Mouse (Mus musculus): ENCODE results near the gene B230217C12Rik.
"Not testable (repeated sequence)": the region's sequence is repeated elsewhere in the genome, so short reads cannot be mapped to it uniquely, and the experiment has no call there.

The B230217C12Rik gene

GRCm38 (mm10) chr11:97825971-97826370 lies 14.6 kb upstream of the B230217C12Rik start:
- no peak for DNase-seq (ENCODE audit: low spot score in 2 of 2)

GRCm38 (mm10) chr11:97826414-97826813 lies 14.2 kb upstream of the B230217C12Rik start:
- no peak for DNase-seq (ENCODE audit: low spot score in 2 of 2)

- no peak for DNase-seq (ENCODE audit: low spot score in 2 of 2)
These were observed 12.9 kb upstream of the B230217C12Rik start for GRCm38 (mm10) chr11:97827654-97828053.

DNA sequence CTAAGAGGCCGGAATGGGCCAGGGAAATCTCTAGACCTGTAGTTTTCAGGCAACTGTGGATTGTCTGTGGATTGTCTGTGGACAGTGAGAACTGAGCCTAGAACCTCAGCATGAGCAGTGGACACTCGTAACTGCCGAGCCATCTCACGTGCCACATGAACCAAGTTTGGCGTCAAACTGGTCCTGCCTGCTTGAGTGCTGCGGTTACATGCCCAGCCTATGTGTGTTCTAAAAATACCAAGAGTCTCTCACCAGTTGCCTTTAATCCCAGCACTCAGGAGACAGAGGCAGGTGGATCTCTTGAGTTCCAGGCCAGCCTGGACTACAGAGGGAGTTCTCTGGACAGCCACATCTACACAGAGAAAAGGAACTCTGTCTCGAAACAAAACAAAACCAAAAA lies 11.2 kb upstream of the B230217C12Rik start:
- no peak for DNase-seq (ENCODE audit: low spot score in 2 of 2)

- DNase-seq (ENCODE audit: low spot score in 2 of 2): peak in 1 of 2 experiments; percentile 35
These were observed 10.6 kb upstream of the B230217C12Rik start for GRCm38 (mm10) chr11:97829913-97830476.

DNA sequence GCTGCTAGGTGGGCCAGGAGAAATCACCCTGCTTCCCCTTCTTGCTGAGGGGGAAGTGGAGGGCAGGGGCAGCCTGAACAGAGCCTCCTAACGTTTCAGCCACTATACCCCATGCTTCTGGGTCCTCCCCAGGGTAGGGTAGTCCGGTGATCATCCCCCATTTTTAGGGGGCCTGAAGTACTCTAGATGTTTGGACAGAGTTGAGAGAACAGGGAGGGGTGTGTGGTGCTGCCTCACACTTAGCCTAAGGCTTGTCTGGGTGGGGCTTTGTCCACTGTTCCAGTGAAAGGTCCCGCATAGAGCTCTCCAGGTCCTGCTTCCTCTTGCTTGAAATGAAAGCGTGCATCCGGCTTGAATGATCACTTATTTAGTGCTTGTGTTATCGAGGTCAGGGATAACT lies 10.1 kb upstream of the B230217C12Rik start:
- no peak for DNase-seq (ENCODE audit: low spot score in 2 of 2)

DNA sequence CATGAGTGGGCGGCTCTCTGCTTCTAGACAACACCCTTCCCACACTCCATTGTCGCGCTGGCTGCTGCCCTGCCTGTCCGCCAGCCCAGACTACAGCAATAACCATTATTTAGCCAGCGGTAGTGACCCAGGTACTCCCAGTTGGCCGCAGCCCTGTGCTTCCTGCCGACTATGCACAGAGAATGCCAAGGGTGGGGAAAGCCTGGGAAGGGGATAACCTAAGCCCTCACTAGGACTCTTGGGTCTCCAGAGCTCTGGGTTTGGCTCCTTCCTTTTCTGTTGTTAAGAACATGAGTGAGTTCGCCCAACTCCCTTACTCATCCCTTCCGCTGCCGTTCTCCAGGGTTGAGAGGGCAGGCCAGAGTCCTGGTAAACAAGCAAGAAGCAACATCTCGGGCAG lies 8.6 kb upstream of the B230217C12Rik start:
- DNase-seq (ENCODE audit: low spot score in 2 of 2): no peak

DNA sequence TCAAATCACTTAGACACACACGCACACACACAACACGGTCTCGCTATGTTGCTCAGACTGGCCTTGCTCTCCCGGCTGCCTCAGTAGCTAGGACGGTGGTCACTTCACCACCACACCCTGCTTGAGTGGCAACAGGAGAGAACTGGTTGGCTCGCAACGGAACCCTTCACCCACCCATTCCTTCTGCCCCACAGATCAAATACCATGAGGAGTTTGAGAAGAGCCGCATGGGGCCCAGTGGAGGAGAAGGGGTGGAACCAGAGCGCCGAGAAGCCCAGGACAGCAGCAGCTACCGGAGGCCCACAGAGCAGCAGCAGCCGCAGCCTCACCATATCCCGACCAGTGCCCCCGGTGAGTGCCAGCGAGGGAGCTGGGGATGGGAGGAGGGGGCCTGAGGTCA lies 7.2 kb upstream of the B230217C12Rik start:
- DNase-seq (ENCODE audit: low spot score in 2 of 2): no peak

DNA sequence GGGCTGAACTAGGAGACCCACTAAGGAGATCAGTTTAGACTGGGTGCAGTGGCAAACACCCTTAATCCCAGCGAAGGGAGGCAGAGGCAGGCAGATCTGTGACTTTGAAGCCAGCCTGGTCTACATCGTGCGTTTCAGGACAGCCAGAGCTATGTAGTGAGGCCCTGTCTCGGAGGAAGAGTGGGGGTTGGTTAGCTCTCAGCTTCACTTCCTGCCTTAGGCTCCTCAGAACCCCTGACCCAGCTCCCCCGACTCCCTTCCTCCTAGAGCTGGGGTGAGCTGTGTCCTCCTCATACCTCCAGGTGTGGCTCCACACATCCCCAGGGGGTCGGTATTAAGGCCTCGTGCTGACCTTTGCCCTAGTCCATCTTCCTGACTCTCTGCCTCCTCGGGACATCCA lies 4.0 kb upstream of the B230217C12Rik start:
- no peak for DNase-seq (ENCODE audit: low spot score in 2 of 2)

GRCm38 (mm10) chr11:97837051-97837450 lies 3.5 kb upstream of the B230217C12Rik start:
- DNase-seq (ENCODE audit: low spot score in 2 of 2): not testable (repeated sequence)

DNA sequence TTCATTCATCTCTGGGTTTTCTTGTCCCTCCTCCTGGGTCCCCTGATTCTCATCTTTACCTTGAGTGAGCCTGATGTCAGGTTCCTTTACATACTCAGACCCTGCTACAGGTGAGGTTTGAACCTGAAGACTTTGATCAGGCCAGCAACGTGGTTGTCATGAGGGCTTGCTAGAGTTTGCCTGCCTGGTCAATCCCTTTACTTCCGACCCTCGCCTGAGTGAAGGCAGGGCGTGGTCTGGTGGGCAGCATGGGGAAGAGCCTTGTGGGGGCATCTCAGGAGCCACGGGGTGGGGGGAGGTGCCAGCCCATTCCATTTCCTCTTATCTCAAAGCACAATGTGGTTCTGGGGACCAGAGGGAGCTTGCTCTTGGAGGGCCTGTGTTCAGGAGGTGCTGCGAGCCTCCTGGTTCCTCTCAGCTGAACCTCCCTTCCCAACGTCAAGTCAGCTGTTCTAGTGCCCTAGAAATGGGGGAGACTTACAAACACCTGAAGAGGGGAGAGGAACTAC lies 2.9 kb upstream of the B230217C12Rik start:
- DNase-seq (ENCODE audit: low spot score in 2 of 2): no peak

- no peak for DNase-seq (ENCODE audit: low spot score in 2 of 2)
These were observed 1.7 kb upstream of the B230217C12Rik start for GRCm38 (mm10) chr11:97838779-97839440.

GRCm38 (mm10) chr11:97839441-97840134 lies 992 bp upstream of the B230217C12Rik start:
- DNase-seq (ENCODE audit: low spot score in 2 of 2): no peak

DNA sequence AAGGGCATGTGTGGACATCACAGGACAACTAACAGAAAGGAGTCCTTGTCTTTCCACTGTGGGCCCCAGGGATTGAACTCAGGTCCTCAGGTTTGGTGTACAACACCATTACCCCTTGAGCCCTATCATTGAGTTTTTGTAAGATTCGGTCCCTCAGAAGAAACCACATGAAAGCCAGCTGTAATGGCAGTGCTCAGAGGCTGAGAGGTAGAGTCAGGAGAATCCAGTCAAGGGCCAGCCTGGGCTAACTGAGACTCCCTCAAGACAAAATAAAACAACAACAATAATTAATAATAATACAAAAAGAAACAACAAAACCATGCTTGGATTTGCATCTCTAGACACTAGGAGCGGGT lies 467 bp upstream of the B230217C12Rik start:
- DNase-seq (ENCODE audit: low spot score in 2 of 2): no peak

DNA sequence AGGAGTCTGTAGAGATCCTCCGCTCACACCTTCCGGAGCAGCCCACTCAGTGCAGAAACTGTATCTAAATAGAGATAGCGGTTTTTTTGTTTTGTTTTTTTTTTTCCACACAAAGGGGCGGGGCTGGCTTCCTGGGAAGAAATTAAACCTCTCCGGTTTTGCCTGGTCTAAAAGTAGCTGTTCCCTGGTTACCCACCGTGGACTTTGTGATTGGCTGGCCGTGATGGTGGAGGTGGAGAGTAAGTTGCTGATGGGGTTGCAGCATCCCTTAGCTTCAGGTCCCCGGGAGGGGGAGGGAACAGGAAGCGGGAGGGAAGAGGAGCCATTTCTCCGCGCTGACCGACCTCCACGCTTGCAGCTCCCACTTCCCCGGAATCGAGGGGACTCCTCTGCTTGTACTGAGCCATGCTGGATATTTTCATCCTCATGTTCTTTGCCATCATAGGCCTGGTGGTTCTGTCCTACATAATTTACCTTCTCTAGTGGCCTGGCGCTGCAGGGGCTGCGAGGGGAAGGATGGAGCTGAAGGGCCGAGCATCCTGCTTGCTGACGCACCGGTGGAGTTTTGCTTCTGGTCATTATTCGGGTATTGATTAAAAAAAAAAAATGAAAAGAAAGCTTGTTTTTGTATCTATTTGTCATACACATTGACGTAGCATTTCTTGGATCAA lies 546 bp downstream of the B230217C12Rik start:
- DNase-seq (ENCODE audit: low spot score in 2 of 2): no peak

DNA sequence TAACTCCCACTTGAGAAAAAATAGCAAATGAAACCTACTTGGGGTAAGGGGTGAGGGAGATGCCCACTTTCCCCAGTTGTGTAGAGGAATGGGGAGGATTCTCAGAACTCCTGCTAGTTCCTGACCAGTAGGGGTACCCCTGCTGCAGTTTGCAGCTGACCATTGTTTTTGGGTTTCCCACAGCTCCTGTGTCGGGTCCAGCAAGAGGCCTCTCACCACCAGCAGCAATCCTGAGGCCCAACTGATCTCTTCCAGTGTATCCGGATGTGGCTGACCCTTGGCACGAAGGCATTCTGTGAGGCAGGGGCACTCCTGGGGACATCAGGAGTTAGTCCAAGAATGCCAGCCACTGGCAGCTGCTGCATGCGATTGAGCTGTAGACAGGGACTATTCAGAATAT lies 1.4 kb downstream of the B230217C12Rik start:
- DNase-seq (ENCODE audit: low spot score in 2 of 2): no peak

GRCm38 (mm10) chr11:97850367-97850766 lies 9.8 kb downstream of the B230217C12Rik start:
- no peak for DNase-seq (ENCODE audit: low spot score in 2 of 2)

DNA sequence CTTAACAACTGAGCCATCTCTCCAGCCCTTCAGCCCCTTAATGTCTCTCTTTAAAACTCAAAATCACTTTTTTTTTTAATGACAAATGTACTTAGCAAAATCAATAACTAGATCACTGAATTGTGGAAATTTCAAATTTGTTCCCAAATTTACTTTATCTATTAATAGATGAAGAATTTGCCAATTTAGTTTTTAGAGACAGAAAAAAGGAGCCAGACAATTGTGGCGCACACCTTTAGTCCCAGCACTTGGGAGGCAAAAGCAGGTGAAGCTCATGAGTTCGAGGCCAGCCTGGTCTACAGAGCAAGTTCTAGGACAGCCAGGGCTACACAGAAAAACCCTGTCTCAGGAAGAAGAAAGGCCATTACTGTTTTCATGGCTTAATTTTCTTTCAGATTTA lies 11.0 kb downstream of the B230217C12Rik start:
- DNase-seq (ENCODE audit: low spot score in 2 of 2): no peak

DNA sequence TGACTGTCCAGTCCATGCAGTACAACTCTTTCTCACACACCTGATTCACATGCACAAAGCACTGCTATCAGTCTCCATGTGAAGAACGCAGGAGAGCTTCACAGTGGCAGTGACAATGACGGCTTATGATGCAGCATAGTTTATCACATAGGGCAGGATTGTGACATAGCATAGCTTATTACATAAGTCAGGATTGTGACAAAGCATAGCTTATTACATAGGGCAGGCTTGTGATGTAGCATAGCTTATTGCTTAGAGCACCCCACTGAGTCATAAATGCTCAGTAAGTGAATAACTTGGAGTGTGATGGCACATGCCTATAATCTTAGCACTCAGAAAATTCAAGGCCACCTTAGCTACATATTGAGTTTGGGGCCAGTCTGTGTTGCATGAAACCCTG lies 14.9 kb downstream of the B230217C12Rik start:
- no peak for DNase-seq (ENCODE audit: low spot score in 2 of 2)

- no peak for DNase-seq (ENCODE audit: low spot score in 2 of 2)
These were observed 21.6 kb downstream of the B230217C12Rik start for GRCm38 (mm10) chr11:97862148-97862547.

DNA sequence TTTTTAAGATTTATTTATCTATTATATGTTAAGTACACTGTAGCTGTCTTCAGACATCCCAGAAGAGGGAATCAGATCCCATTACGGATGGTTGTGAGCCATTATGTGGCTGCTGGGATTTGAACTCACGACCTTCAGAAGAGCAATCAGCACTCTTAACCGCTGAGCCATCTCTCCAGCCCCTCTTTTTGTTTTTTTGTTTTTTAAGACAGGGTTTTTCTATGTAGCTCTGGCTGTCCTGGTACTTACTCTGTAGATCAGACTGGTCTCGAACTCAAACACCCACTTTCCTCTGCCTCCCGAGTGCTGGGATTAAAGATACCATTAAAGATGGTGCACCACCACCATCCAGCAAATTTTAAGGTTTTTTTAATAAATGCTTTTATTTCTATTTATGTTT lies 24.8 kb downstream of the B230217C12Rik start:
- no peak for DNase-seq (ENCODE audit: low spot score in 2 of 2)

DNA sequence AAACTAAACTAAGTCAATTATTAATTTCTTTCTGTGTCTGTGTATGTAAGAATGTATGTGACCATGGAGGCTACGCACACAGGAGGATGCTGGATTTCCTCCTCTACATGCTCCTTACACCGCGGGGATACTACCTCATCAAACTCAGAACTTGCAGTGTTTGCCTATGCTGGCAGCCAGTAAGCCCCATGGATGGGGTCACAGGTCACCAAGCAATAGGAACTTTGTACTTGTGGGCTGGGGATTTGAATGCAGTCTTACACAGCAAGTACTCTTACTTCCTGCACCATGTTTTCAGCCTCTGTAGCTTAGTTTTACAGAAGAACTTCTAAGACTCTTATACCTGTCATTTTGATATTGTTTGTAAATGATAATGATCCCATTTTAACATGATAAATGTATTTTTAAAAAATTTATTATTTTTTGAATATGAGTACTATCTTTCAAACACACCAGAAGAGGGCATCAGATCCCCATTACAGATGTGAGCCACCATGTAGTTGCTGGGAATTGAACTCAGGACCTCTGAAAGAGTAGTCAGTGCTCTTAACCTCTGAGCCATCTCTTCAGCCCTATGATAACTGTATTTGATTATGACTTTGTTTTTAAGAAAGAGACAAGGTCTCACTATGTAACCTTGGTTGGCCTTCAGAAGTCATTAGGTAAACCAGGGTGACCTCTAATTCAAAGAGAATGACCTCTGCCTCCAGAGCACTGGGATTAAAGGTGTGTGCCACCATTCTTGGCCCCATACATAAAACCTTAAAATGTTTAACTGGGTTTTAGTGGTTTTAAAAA lies 25.7 kb downstream of the B230217C12Rik start:
- no peak for DNase-seq (ENCODE audit: low spot score in 2 of 2)
